Mouse (Mus musculus) liver (tissue): ENCODE results near the gene Qprt.
"Not testable (repeated sequence)": the region's sequence is repeated elsewhere in the genome, so short reads cannot be mapped to it uniquely, and the experiment has no call there.

Experiments
- DNase-seq: peaks from one replicate; pipeline ENCODE4 v3.0.0-alpha.2; 2020; ENCODE audit warnings: mixed read lengths

Qprt gene

GRCm38 (mm10) chr7:127091114-127091896 is 30.7 kb downstream of the Qprt start, which contains the start of gene AI467606:
AI467606 (plus strand) TSS chr7:127091359.
- peak; percentile 86 for DNase-seq

GRCm38 (mm10) chr7:127090154-127091113 is 31.6 kb downstream of the Qprt start:
- DNase-seq = peak; percentile 25

- peak; percentile 79 for DNase-seq
Observed at GRCm38 (mm10) chr7:127088901-127089845, 32.9 kb downstream of the Qprt start.

DNA sequence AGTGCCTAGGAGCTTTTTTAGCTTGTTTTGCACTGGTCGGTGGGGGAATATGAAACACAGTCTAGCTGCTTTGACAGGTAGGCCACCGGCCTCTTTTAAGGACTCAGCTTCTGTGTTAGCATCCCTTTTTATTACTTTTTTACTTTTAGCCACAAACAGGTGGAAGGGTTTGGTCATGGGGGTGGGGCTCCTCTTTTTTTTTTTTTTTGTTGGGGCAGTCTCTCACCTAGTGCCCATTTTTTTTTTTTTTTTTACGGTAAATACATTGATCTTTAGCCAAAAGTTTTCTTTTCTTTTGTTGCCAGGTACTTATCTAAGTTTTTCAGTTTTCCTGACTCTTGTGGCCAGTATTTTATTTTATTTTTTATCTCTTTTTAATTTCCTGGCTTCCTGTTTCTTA is 33.9 kb downstream of the Qprt start:
- DNase-seq = no peak

DNA sequence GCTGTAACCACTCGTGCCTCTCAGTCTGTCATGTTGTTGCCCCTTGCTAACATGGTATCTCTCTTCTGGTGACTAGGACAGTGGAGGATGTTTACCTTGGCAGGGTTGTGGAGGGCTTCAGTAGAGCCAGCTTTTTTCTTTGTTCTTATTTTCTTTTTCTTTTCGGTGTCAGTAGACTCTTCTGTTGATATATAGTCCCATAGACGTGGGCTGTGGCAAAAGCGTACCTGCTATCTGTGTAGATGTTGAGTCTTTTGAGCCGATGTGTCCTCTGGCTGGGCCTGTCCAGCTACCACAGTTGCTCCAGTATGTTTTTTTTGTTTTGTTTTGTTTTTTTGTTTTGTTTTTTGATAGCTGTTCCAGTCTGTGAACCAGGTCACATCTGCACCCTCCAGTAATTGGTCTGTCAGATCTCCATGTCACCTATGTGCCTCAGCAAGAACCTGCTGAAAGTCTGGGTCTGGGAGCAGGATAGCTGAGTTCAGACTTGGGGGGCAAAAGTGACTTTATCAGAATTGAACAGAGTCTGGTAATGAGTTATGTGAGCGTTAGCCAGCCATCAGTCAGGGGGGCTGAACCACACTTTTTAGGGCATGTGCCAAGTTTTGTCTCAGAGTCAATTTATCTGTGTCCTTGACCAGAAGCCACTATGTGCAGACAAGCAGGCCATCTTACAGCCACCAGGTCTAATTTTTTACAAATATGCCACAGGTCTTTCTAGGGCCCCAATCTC is 34.6 kb downstream of the Qprt start, which contains the start of gene Zg16:
TSS of gene Zg16 (minus strand) at position 51 of the 733 bp plus-strand sequence.
- not testable (repeated sequence) for DNase-seq

- DNase-seq = peak; percentile 34
Observed at GRCm38 (mm10) chr7:127085751-127086150, 36.3 kb downstream of the Qprt start.

DNA sequence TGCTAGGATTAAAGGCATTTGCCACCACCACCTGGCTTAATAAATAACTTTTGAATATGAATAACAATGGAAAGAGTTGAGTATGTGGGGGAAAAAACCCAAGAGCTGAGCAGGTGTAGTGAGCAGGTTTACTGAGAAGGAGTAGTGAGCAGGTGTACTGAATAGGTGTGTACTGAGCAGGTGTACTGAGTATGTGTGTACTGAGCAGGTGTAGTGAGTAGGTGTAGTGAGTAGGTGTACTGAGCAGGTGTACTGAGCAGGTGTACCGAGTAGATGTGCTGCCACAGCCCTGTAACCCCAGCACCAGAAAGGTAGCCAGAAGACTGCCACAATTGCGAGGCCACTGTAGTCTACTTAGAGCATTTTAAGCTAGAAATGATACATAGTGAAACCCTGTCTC is 37.2 kb downstream of the Qprt start:
- no peak for DNase-seq

GRCm38 (mm10) chr7:127083689-127084088 is 38.3 kb downstream of the Qprt start:
- no peak for DNase-seq

- DNase-seq = no peak
Observed at GRCm38 (mm10) chr7:127082995-127083394, 39.0 kb downstream of the Qprt start.

DNA sequence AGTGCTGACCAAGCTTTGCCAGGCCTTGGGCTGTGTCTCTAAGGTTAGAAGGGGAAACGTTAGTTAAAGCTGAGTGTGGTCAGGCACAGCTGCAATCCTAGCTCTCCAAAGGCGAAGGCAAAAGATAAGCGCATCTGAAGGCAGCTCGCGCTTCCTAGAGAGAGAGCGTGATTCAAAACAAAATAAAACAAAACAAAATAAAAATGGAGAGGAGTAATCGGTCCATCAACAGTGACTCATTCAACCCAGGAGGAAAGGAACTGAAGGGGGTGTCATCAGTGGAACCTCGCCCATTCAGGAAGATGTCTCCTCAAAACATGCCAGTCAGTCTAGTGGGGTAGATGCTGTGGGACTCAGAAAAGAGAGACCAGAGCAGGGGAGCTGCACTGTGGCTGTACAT is 39.8 kb downstream of the Qprt start:
- DNase-seq = no peak

DNA sequence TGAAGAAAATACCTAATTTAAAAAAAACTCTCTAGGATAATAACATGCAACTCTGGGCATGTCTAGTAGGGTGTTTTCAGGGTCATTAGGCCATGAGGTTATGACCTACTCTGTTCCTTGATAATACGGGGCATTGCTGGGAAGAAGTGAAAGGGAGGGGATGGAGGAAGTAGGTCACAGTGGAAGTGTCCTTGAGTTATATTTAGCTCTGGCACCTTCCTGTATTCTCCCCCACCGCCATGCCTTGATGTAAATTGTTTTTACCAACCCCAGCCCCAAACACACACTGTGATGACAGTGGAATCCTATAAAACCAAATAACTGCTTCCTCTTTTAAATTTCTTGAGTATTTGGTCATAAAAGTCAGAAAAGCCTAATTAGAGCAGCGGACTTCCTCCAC is 42.0 kb downstream of the Qprt start:
- DNase-seq = no peak

- DNase-seq = no peak
Observed at GRCm38 (mm10) chr7:127077692-127078091, 44.3 kb downstream of the Qprt start.

DNA sequence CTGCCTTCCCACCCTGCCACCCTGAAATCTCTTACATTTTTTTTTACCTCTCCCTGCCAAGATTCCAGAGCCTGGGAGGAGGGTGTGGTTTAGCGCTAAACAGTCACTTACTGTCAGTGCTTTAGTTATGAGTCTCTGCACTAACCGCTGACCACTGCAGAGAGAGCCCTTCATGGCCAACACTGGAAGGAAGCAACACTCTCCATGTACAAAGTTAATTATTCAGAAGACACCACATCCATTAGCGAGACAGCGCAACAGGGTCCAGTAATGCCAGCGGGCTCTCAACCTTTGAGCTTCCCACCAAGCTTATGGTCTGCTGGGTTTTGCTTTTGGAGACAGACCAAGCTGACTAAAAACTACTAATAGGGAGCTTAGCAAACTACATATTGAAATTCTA is 45.8 kb downstream of the Qprt start:
- DNase-seq = no peak

- no peak for DNase-seq
Observed at GRCm38 (mm10) chr7:127073221-127073620, 48.8 kb downstream of the Qprt start.

DNA sequence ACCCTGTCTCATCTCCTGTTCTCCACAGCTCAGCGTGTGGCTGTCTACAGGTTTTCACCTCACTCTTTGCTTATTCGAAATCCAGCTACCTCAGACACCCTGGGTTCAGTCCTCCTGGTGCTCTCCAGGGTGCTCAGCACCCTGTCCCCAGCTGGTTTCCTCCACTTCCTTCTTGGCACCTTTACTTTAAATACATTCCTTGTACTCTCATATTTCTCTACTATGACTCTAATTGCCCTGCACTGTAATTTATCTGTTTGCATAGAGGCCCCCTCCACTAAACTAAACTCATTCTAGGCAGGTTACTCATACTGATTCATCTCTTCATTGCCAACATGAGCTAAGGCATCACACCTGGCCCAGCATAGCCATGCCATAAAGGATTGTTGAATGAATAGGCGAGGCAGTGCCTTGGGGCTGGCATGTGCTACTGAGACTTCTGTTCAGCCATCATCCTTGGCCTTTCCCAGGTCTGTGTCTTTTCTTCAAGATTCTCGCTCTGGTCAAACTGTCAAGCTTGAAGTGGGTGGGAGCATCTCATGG is 51.1 kb downstream of the Qprt start:
- DNase-seq = no peak

DNA sequence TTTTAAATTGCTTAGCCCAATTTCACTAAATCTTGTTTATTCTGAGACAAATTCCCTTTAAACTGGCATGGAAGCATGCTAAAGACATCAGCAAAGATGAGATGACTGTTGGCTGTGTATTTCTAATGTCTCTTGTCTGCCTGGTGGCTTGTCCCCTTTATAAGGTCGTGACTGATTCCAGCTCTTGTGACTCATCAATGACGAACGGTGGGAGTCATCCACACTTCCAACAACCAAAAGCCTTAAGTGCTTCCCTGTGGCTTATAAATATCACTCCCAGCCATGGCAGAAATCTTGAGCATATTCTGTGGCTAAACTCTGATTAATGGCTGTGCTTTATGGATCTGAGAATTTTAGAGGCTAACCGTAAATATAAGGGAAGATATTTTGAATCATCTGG is 55.7 kb downstream of the Qprt start:
- DNase-seq = no peak

GRCm38 (mm10) chr7:127065538-127065937 is 56.5 kb downstream of the Qprt start:
- no peak for DNase-seq
